Mouse (Mus musculus): ENCODE measurements around the gene Pdia3.
A peak's percentile ranks its signal among the peaks of the same experiment; 100 is the strongest.
"Not testable (repeated sequence)": the region's sequence is repeated elsewhere in the genome, so short reads cannot be mapped to it uniquely, and the experiment has no call there.

Pdia3 gene

DNA sequence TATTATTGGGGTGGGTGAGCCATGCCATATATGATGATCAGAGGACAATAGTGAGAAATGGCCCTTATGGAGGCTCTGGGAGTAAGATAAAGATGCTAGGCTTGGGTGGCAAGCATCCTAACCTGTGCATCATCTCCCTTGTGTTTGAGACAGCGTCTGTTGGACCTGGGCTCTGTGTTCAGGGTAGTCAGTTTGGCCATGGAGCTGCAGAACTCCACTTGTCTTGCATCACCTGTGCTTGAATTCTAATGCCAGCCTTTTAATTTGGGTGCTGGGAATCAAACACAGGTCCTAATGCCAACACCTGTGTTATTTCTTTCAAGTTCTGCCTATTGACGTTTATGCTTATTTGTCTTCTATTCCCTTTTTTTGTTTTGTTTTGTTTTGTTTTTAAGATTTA is 61.7 kb downstream of the Pdia3 start:
- not testable (repeated sequence) for DNase-seq (ENCODE audit: low read depth, low spot score)

DNA sequence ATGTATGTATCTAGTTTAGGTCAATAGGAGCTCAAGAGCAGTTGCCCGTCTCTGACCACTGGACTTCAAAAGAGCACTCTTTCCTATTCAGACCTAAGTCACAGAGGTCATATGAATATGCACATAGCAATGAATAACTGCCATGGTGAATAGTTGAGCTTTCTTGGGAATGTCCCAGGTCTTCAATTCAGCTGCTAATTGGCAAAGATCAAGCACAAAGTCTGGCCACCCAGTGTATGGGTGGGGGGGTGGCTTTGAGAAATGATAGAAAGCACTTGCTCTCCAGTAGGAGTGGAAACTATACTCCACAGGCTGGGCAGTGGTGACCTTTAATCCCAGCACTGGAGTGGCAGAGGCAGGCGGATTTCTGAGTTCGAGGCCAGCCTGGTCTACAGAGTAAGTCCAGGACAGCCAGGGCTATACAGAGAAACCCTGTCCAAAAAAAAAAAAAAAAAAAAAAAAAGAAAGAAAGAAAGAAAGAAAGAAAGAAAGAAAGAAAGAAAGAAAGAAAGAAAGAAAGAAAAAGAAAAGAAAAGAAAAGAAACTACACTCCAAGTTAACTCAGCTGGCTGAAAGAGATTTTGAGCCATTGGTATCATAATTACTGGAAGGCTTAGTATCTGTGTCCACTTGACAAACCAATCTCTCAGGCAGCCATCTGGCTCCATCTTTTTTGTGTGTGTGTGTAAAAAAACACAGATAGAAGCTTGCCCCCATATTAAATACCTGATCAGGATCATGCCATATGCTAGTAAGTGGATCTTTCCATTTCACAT is 64.1 kb downstream of the Pdia3 start:
- no peak for DNase-seq (ENCODE audit: low read depth, low spot score)

DNA sequence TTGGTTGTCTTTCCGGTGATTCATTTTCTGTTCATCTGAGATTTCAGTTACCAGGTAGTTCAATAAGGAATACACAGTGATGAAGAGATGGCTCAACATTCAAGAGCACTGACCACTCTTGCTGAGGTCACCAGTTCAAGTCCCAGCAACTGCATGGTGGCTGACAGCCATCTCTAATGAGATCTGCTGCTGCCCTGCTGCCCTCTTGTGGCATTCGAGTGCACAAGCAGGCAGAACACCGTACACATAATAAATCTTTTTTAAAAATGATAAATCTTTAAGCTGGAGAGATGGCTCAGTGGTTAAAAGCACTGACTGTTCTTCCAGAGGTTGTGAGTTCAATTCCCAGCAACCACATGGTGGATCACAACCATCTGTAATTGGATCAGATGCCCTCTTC is 66.9 kb downstream of the Pdia3 start:
- peak; percentile 73 for DNase-seq (ENCODE audit: low read depth, low spot score)

DNA sequence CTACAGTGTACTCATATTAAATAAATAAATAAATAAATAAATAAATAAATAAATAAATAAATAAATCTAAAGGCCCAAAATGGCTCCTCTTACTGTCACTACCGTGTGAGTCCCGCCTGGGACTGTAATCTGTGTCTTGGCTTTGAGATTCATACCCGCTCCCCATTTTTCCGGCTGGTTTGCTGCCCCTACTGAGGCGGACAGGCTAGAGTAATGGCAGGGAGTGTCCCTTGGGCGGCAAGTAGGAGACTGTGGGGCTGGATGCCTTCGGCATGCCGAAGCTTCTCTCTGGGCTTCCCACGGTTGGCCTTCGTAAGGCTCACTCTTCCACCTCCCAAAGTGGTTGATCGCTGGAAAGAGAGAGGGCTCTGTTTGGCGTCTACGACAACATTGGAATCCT is 67.3 kb downstream of the Pdia3 start:
- not testable (repeated sequence) for DNase-seq (ENCODE audit: low read depth, low spot score)

DNA sequence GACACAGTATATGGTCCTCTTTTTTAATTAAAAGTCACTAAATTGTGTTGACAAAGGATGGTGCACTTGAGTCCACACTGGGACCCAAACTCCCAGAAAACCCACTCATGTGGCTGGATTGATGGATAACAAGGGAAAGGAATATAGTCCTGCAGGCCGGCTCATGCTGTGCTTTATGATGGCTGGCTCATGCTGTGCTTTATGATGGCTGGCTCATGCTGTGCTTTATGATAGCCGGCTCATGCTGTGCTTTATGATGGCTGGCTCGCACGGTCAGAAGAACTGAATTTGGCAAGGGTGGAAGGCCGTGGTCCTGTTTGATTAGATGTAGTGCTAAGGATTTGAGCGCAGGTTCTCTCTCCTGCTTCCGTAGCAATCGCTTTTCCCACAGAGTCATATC is 70.0 kb downstream of the Pdia3 start:
- DNase-seq (ENCODE audit: low read depth, low spot score) = no peak

DNA sequence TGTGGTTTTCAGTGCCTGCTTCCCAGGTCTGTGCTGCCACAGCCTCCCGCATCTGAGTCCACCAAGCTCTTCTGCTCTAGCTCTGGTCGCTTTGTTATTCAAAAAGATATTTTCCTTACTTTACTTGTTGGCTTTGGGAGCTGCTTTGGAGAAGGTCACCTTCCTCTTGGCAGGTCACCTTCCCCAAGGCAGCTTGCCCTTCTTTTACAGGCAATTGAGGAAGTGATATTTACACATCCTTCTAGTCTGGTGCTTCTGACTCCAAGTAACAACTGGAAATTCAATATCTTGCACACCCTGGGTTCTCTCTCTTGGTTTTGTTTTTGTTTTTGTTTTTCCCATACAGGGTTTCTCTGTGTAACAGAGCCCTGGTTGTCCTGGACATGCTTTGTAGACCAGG is 70.8 kb downstream of the Pdia3 start:
- not testable (repeated sequence) for DNase-seq (ENCODE audit: low read depth, low spot score)
